32 mouse cellular contexts compared by ENCODE assay signal in the genomic region with DNA sequence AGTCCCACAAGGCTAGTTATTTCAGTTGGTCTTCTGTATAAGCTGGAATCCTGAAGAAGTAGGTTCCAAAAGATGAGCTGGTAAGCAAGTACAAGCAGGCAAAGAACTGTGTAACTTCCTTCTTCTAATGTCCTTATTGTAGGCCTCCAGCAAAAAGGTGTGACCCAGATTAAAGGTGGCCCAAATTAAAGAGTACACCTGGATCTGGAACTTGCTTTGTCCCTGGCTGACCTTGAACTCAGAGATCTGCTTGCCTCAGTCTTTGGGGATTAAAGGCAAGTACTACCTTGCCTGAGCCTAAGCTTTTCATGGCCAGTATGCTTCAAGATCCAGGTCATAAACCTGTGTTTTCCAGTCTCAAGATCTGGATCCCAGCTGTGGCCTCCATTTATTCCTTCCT. TPM values are rescaled to one million over a fixed set of nuclear protein-coding genes. Genes with fewer than 3 reads are reported as not detected.
"Had no signal": no experiment of that assay in that cellular context is flagged by ENCODE, and none has a peak within 500 bp of the region (broad histone marks: within the 10 kb centered on the region; RNA-seq: fewer than 3 reads in every experiment).

No protein-coding gene starts in this region.

- H3K27ac ChIP-seq: limb, embryonic 12.5 days; limb, embryonic 13.5 days; limb, embryonic 15.5 days; liver, embryonic 12.5 days; liver, embryonic 13.5 days; liver, embryonic 14.5 days; liver, embryonic 15.5 days; lung, embryonic 15.5 days; macrophage; midbrain, embryonic 10.5 days; midbrain, embryonic 12.5 days; midbrain, embryonic 13.5 days; midbrain, embryonic 15.5 days; neural tube, embryonic 12.5 days had no signal

- H3K4me1 ChIP-seq: limb, embryonic 12.5 days; limb, embryonic 13.5 days; limb, embryonic 15.5 days; liver, embryonic 12.5 days; liver, embryonic 13.5 days; liver, embryonic 15.5 days; lung, embryonic 15.5 days; megakaryocyte, embryonic 14.5 days; midbrain, embryonic 10.5 days; midbrain, embryonic 12.5 days; midbrain, embryonic 13.5 days; midbrain, embryonic 15.5 days; neural tube, embryonic 12.5 days had no signal

- H3K36me3 ChIP-seq: limb, embryonic 12.5 days; limb, embryonic 13.5 days; limb, embryonic 15.5 days; liver, embryonic 12.5 days; liver, embryonic 13.5 days; liver, embryonic 15.5 days; lung, embryonic 15.5 days; midbrain, embryonic 10.5 days; midbrain, embryonic 12.5 days; midbrain, embryonic 13.5 days; midbrain, embryonic 15.5 days; neural tube, embryonic 12.5 days had no signal

- H3K9me3 ChIP-seq: limb, embryonic 12.5 days; limb, embryonic 13.5 days; limb, embryonic 15.5 days; liver, embryonic 12.5 days; liver, embryonic 13.5 days; liver, embryonic 15.5 days; lung, embryonic 15.5 days; megakaryocyte, embryonic 14.5 days; midbrain, embryonic 10.5 days; midbrain, embryonic 12.5 days; midbrain, embryonic 13.5 days; midbrain, embryonic 15.5 days; neural tube, embryonic 12.5 days had no signal

- DNase-seq: left cerebral cortex, postnatal 4 days; liver; liver, embryonic 13.5 days; liver, postnatal 0 days; lung, adult 18-20 months; lung, adult 2 months; lung, embryonic 14.5 days; lung, postnatal 10 days; lung, postnatal 14 days; lung, postnatal 36 days; lung, postnatal 4 days; midbrain, embryonic 14.5 days had no signal

- H3K4me3 ChIP-seq: limb, embryonic 12.5 days; limb, embryonic 13.5 days; limb, embryonic 15.5 days; liver, embryonic 12.5 days; liver, embryonic 13.5 days; liver, embryonic 15.5 days; lung, embryonic 15.5 days; megakaryocyte, embryonic 14.5 days; midbrain, embryonic 10.5 days; midbrain, embryonic 12.5 days; midbrain, embryonic 13.5 days; midbrain, embryonic 15.5 days; myocyte; neural tube, embryonic 12.5 days had no signal

- H3K27me3 ChIP-seq: limb, embryonic 15.5 days; liver, embryonic 12.5 days; liver, embryonic 13.5 days; liver, embryonic 15.5 days; lung, embryonic 15.5 days; megakaryocyte, embryonic 14.5 days; midbrain, embryonic 12.5 days; midbrain, embryonic 13.5 days; midbrain, embryonic 15.5 days; neural tube, embryonic 12.5 days had no signal

RNA-seq across cellular contexts. Expression of gene Moxd1, which starts 24.8 kb away (rescaled TPM):
- total RNA-seq: liver, adult 2 months; megakaryocyte progenitor cell, adult 5-6 weeks; megakaryocyte, adult 5-6 weeks; megakaryocyte-erythroid progenitor cell, adult 5-6 weeks; monocyte, adult 5-6 weeks had no signal
- polyA plus RNA-seq: liver, adult 2 months; liver, postnatal 0 days; macrophage; myocyte had no signal
